Mouse (Mus musculus) liver, adult 10 weeks (tissue): ENCODE measurements around the gene Yipf2. TPM values are rescaled to one million over a fixed set of nuclear protein-coding genes. Genes with fewer than 3 reads are reported as not detected.

Experiments
- polyA plus RNA-seq: library from polyadenylated mRNA; stranded (reverse); fragments of 350-450 nt; fragmentation: Illumina TruSeq; extraction: RNeasy Lipid Tissue Mini Kit (QIAGEN cat#74804); gene quantifications from one replicate; pipeline ENCODE4 v1.2.3, GENCODE M21; 2014; ENCODE audit warnings: low read depth, low replicate concordance

Yipf2 gene
- 7.8 TPM for polyA plus RNA-seq

DNA sequence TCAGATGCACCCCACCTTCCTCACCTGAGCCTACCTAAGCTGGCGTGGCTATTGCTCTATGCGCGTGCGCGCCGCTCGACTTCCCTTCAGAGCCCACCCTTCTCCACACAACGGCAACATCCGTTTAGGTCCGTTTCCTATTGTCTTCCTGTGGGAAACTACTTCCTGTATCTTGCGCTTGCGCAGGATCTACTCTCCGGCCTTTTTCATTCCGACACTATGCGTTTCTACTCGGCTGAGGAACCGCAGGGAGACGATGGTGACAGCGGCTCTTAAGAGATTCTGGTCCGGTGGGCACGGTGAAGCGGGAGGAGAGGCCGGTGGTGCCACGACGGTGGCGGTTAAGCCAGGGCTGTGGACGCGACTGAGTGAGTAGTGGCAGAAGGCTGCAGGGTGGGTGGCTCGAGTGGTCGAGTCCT lies at the start of gene Yipf2, which contains the start of gene Timm29:
TSS of gene Yipf2 (minus strand) at position 126 of the 419 bp plus-strand sequence.
TSS of gene Timm29 (plus strand) at position 20 of the 419 bp plus-strand sequence.

GRCm38 (mm10) chr9:21615617-21616231 lies 23.1 kb upstream of the Yipf2 start, which contains the start of gene Smarca4:
Smarca4 (plus strand) TSS chr9:21616169.

GRCm38 (mm10) chr9:21546789-21547074 lies 45.9 kb downstream of the Yipf2 start, which contains the start of gene Carm1:
Carm1 (plus strand) TSS chr9:21546894.

Other genes with a start within 250 kb of the Yipf2 start
- 4.7 TPM for gene Ilf3, start 225.0 kb downstream of the Yipf2 start, polyA plus RNA-seq
- gene Qtrt1, start 181.0 kb downstream of the Yipf2 start, polyA plus RNA-seq = not detected
- gene Dnm2, start 167.9 kb downstream of the Yipf2 start, polyA plus RNA-seq = 9.2 TPM
- gene Tmed1, start 82.6 kb downstream of the Yipf2 start, polyA plus RNA-seq = 1.9 TPM
- 2.8 TPM for gene AB124611, start 66.7 kb downstream of the Yipf2 start, polyA plus RNA-seq
- 2.6 TPM for gene Carm1, start 45.9 kb downstream of the Yipf2 start, polyA plus RNA-seq
- gene Timm29, start 106 bp downstream of the Yipf2 start, polyA plus RNA-seq = 30.6 TPM
- 2.7 TPM for gene Smarca4, start 23.3 kb upstream of the Yipf2 start, polyA plus RNA-seq
- gene Ldlr, start 130.7 kb upstream of the Yipf2 start, polyA plus RNA-seq = 43.0 TPM
- gene Spc24, start 167.5 kb upstream of the Yipf2 start, polyA plus RNA-seq = 6.4 TPM
- 7.5 TPM for gene Kank2, start 205.9 kb upstream of the Yipf2 start, polyA plus RNA-seq
- not detected for gene Angptl8, start 242.7 kb upstream of the Yipf2 start, polyA plus RNA-seq